Mouse (Mus musculus): Measurements from ENCODE around the gene Rufy4.
"Not testable (repeated sequence)": the region's sequence is repeated elsewhere in the genome, so short reads cannot be mapped to it uniquely, and the experiment has no call there.

Gene Rufy4

GRCm38 (mm10) chr1:74150101-74150500 lies 24.8 kb downstream of the Rufy4 start:
- no peak for DNase-seq (ENCODE audit: low spot score)

GRCm38 (mm10) chr1:74151091-74151490 lies 25.8 kb downstream of the Rufy4 start:
- no peak for DNase-seq (ENCODE audit: low spot score)

GRCm38 (mm10) chr1:74153461-74154184 lies 28.3 kb downstream of the Rufy4 start, which contains the start of gene Cxcr2:
Gene Cxcr2, plus strand, starts transcription at chr1:74153989.
- no peak for DNase-seq (ENCODE audit: low spot score)

- no peak for DNase-seq (ENCODE audit: low spot score)
Observed at GRCm38 (mm10) chr1:74155435-74156012, 30.2 kb downstream of the Rufy4 start.

GRCm38 (mm10) chr1:74156381-74156910 lies 31.1 kb downstream of the Rufy4 start:
- no peak for DNase-seq (ENCODE audit: low spot score)

GRCm38 (mm10) chr1:74159613-74160012 lies 34.3 kb downstream of the Rufy4 start:
- not testable (repeated sequence) for DNase-seq (ENCODE audit: low spot score)

GRCm38 (mm10) chr1:74160036-74160435 lies 34.7 kb downstream of the Rufy4 start:
- DNase-seq (ENCODE audit: low spot score): no peak

- DNase-seq (ENCODE audit: low spot score): no peak
Observed at GRCm38 (mm10) chr1:74167136-74167535, 41.8 kb downstream of the Rufy4 start.

GRCm38 (mm10) chr1:74169721-74170120 lies 44.4 kb downstream of the Rufy4 start:
- no peak for DNase-seq (ENCODE audit: low spot score)

- no peak for DNase-seq (ENCODE audit: low spot score)
Observed at GRCm38 (mm10) chr1:74172722-74173121, 47.4 kb downstream of the Rufy4 start.

- DNase-seq (ENCODE audit: low spot score): no peak
Observed at GRCm38 (mm10) chr1:74175731-74176130, 50.4 kb downstream of the Rufy4 start.

GRCm38 (mm10) chr1:74178618-74179017 lies 53.3 kb downstream of the Rufy4 start:
- DNase-seq (ENCODE audit: low spot score): no peak

- DNase-seq (ENCODE audit: low spot score): no peak
Observed at GRCm38 (mm10) chr1:74179624-74180408, 54.5 kb downstream of the Rufy4 start.

- DNase-seq (ENCODE audit: low spot score): no peak
Observed at GRCm38 (mm10) chr1:74181462-74181861, 56.1 kb downstream of the Rufy4 start.

- DNase-seq (ENCODE audit: low spot score): no peak
Observed at GRCm38 (mm10) chr1:74183006-74183405, 57.7 kb downstream of the Rufy4 start.

- no peak for DNase-seq (ENCODE audit: low spot score)
Observed at GRCm38 (mm10) chr1:74190471-74190870, 65.1 kb downstream of the Rufy4 start.

GRCm38 (mm10) chr1:74192711-74193110 lies 67.4 kb downstream of the Rufy4 start:
- no peak for DNase-seq (ENCODE audit: low spot score)

GRCm38 (mm10) chr1:74194445-74194844 lies 69.1 kb downstream of the Rufy4 start, which contains the start of gene Cxcr1:
Gene Cxcr1, minus strand, starts transcription at chr1:74194631.
- no peak for DNase-seq (ENCODE audit: low spot score)

- DNase-seq (ENCODE audit: low spot score): no peak
Observed at GRCm38 (mm10) chr1:74195961-74196360, 70.6 kb downstream of the Rufy4 start.

- no peak for DNase-seq (ENCODE audit: low spot score)
Observed at GRCm38 (mm10) chr1:74196621-74197419, 71.5 kb downstream of the Rufy4 start.
